Mouse (Mus musculus) urinary bladder, postnatal 36 days (tissue): ENCODE measurements around the gene Actn4.

Experiments
- DNase-seq, 2 experiments: peaks; one replicate each; pipeline ENCODE4 v3.0.0; 2022; ENCODE audit warnings: low spot score in 2 of 2, mixed read lengths in 1 of 2

Actn4 gene

GRCm38 (mm10) chr7:28961927-28962670 is at the start of gene Actn4:
Gene Actn4 (minus strand): TSS chr7:28962340.
- DNase-seq: peak; percentile 98 to 99

- DNase-seq: no peak
These were observed 46.6 kb upstream of the Actn4 start for GRCm38 (mm10) chr7:29008714-29009113.

- no peak for DNase-seq
These were observed 46.0 kb upstream of the Actn4 start for GRCm38 (mm10) chr7:29008171-29008570.

GRCm38 (mm10) chr7:29007224-29008101 is 45.3 kb upstream of the Actn4 start:
- no peak for DNase-seq

GRCm38 (mm10) chr7:29000651-29001605 is 38.8 kb upstream of the Actn4 start:
- peak; percentile 42 to 59 for DNase-seq

GRCm38 (mm10) chr7:28993402-28993801 is 31.3 kb upstream of the Actn4 start:
- DNase-seq: no peak

GRCm38 (mm10) chr7:28992997-28993396 is 30.9 kb upstream of the Actn4 start:
- no peak for DNase-seq

DNA sequence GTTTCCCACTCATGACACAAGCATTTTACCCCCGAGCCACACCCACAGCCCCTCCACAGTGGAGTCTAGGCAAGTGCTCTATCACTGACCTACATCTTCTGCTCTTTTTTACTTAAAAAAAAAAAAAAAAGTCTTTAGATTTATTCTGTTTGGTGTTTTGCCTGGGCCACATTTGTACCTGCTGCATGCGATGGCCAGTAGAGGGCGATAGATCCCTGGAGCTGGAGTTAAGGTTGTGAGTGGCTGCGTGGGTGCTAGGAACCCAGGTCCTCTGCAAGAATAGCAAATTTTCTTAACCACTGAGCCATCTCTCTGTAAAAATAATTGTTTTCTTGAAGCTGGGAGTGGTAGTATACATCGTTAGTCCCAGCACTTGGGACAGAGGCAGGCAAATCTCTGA is 29.5 kb upstream of the Actn4 start:
- no peak for DNase-seq

DNA sequence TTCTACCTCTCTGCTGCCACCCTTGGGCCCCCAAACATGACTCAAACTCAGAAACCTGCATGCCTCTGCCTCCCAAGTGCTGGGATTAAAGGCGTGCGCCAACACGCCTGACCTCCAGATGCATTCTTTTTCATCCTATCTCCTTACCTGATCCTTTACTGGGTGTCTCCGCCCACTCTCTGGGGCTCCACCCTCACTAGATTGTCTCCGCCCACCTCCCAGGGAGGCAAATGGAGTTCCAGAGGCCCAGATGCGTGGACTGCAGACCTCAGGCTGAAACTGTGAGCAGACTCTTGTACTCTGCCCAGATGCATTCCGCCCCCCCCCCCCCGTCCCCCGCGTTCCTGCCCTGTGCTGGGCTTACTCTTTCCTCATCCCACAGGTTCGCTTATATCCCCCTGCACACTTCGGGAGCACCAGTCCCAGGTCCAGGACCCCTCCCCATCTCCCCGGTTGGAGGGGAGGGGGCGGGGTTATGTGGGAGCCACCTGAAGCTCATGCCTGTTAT is 28.7 kb upstream of the Actn4 start:
- DNase-seq: no peak

GRCm38 (mm10) chr7:28985207-28985606 is 23.1 kb upstream of the Actn4 start:
- DNase-seq: no peak

GRCm38 (mm10) chr7:28984452-28984851 is 22.3 kb upstream of the Actn4 start:
- no peak for DNase-seq

GRCm38 (mm10) chr7:28983849-28984248 is 21.7 kb upstream of the Actn4 start:
- DNase-seq: no peak

DNA sequence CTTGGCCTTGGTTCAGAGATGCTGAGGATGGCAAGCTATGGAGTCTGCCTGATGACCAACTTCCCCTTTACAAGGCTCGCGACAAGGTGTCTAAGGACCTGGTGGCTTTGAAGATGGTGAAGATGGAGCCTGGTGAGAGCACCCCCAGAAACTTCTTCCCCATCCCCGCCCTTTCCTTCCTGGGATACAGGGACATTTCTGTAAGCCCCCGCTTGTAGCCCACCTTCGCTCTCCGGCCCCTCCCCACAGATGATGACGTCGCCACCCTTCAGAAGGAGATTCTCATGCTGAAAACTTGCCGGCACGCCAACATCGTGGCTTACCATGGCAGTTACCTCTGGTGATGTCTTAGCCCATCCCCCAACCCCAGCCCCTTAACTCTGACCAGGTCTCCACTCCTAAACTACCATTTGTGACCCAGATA is 21.0 kb upstream of the Actn4 start:
- no peak for DNase-seq

DNA sequence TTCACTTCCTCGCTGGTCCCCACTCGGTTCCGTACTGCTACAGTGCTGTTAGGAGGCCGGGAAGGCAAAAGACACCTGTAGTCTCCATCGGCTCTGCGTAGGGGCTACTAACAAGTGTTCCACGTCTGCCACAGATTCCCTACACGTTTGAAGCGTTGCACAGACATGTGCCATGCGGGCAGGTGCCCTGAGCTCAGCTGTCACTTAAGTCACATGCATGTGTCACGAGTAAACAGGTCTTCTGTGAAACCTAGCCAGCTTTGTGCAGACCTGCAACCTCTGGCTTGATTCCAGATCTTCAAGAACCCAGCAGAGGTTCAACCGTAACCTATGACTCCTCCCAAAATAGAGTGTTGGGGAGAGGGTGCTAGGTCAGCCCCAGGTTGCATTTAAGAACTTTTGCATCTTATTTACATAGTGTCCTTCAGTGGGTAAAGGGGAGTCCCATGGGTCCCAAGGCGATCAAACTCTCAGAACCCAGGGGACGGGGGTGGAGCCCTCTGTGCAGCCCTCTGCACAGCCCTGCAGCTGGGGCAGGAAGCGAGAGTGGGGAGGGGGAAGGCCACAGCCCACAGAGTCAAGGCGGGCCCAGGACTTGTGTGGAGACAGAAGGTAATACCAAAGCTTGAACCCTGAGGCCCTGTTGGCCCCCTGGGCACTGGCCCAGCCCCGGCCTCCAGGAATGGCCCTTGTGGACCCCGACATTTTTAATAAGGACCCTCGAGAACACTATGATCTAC is 20.3 kb upstream of the Actn4 start:
- DNase-seq: no peak

GRCm38 (mm10) chr7:28981651-28982273 is 19.6 kb upstream of the Actn4 start, which contains the start of the genes Eif3k and Map4k1:
Gene Eif3k (minus strand): TSS chr7:28981864.
Gene Map4k1 (plus strand): TSS chr7:28982050.
- peak; percentile 89 to 96 for DNase-seq

- DNase-seq: no peak
These were observed 15.4 kb upstream of the Actn4 start for GRCm38 (mm10) chr7:28977556-28977955.

DNA sequence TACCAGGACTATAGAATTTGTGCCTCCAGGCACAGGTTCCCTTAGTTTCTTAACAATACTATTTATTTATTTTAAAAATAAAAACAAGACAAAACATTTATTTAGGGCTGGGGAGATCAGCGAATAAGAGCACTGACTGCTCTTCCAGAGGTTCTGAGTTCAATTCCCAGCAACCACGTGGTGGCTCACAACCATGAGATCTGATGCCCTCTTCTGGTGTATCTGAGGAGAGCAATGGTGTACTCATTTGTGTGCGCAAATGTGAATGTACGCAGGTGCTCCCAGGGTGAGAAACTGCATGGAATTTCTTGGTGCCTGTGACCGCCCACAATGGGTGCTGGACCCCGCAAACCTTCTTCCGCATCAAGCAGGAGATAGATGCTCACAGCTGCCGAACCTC is 10.9 kb upstream of the Actn4 start:
- DNase-seq: no peak

GRCm38 (mm10) chr7:28972542-28972985 is 10.4 kb upstream of the Actn4 start:
- peak; percentile 74 to 76 for DNase-seq

- DNase-seq: peak in 1 of 2 experiments; percentile 70
These were observed 9.7 kb upstream of the Actn4 start for GRCm38 (mm10) chr7:28971770-28972269.

GRCm38 (mm10) chr7:28971029-28971428 is 8.9 kb upstream of the Actn4 start:
- DNase-seq: no peak
